Mouse (Mus musculus): Measurements from ENCODE around the gene Lrrc57. TPM values are rescaled to one million over a fixed set of nuclear protein-coding genes. Genes with fewer than 3 reads are reported as not detected.

Gene Lrrc57
- total and polyA plus RNA-seq, 3 experiments = 11.1 to 17.5 TPM; not detected in 1

- DNase-seq (ENCODE audit: low read depth, low spot score) = peak; percentile 94
- Histone ChIP-seq H3K27ac (ENCODE audit: control insufficient read depth, low read depth, low read length) (peak within 1 kb of the TSS; percentile 89), H3K4me3 (ENCODE audit: control insufficient read depth in 1 of 2, insufficient read depth in 1 of 2, low read depth in 2 of 2, low read length in 2 of 2) (peak within 1 kb of the TSS; percentile 91 to 94), H3K27me3 (ENCODE audit: control insufficient read depth in 1 of 2, insufficient read depth in 2 of 2, low read length in 2 of 2) (no peaks in the 10 kb centered on the region), H3K79me2 (ENCODE audit: control insufficient read depth, insufficient read depth, low read length, poor library complexity) (peaks cover 52% of the 10 kb centered on the region), H3K36me3 (ENCODE audit: control insufficient read depth in 1 of 2, insufficient read depth in 2 of 2, low read length in 2 of 2) (peaks cover 0 to 46% of the 10 kb centered on the region in 2 experiments; a peak in 3 of 4 replicates), H3K9ac (ENCODE audit: control insufficient read depth, low read depth, low read length, poor library complexity, severe bottlenecking) (peak within 1 kb of the TSS; percentile 84), H3K4me1 (ENCODE audit: control insufficient read depth in 1 of 2, insufficient read depth in 2 of 2, low read length in 2 of 2) (peaks cover 15 to 27% of the 10 kb centered on the region in 2 experiments), H3K9me3 (replicated peaks; ENCODE audit: insufficient read depth, low read length) (no peaks in the 10 kb centered on the region)
- TF ChIP-seq BHLHE40 (IDR thresholded peaks at IDR 0.05; ENCODE audit: borderline replicate concordance, low read depth, low read length) (peak; percentile 8; the same call in 1 of the 2 replicates), ZC3H11A (IDR thresholded peaks at IDR 0.05; ENCODE audit: low read depth, low read length) (no peak), GATA1 (IDR thresholded peaks at IDR 0.05; ENCODE audit: low read depth, low read length) (0 out of 2 replicates have a peak, but pooled peaks have one; percentile 9), HCFC1 (IDR thresholded peaks at IDR 0.05; ENCODE audit: low read depth, low read length) (peak; percentile 75), TAL1 (IDR thresholded peaks at IDR 0.05; ENCODE audit: low read length) (no peak), SMC3 (IDR thresholded peaks at IDR 0.05; ENCODE audit: low read depth, low read length) (no peak), MYB (IDR thresholded peaks at IDR 0.05; ENCODE audit: low read depth, low read length) (no peak), USF2 (IDR thresholded peaks at IDR 0.05; ENCODE audit: borderline replicate concordance in 1 of 2, insufficient read depth in 1 of 2, low read depth in 1 of 2, low read length in 2 of 2) (no peak), CHD1 (IDR thresholded peaks at IDR 0.05; ENCODE audit: low read depth, low read length) (0 out of 2 replicates have a peak, but pooled peaks have one; percentile 12), KAT2A (conservative IDR thresholded peaks at IDR 0.05; ENCODE audit: low read depth, low read length) (no peak), USF1 (IDR thresholded peaks at IDR 0.05; ENCODE audit: low read depth, low read length) (no peak), CHD2 (IDR thresholded peaks at IDR 0.05; ENCODE audit: low read length) (no peak), MYC (IDR thresholded peaks at IDR 0.05; ENCODE audit: low read depth, low read length) (no peak), NELFE (IDR thresholded peaks at IDR 0.05; ENCODE audit: low read depth, low read length) (peak; percentile 94), ZMIZ1 (IDR thresholded peaks at IDR 0.05; ENCODE audit: low read depth, low read length) (peak; percentile 77; the same call in 1 of the 2 replicates), POLR2AphosphoS2 (IDR thresholded peaks at IDR 0.05; ENCODE audit: low read length) (peak; percentile 81), JUND (IDR thresholded peaks at IDR 0.05; ENCODE audit: low read depth, low read length) (no peak), ZNF384 (IDR thresholded peaks at IDR 0.05; ENCODE audit: low read depth, low read length) (no peak), POLR2A (IDR thresholded peaks at IDR 0.05; ENCODE audit: control insufficient read depth in 1 of 2, insufficient read depth in 1 of 2, low read depth in 1 of 2, low read length in 2 of 2, poor library complexity in 1 of 2) (peak; percentile 46 to 89; a peak in 3 of 4 replicates), SIN3A (IDR thresholded peaks at IDR 0.05; ENCODE audit: low read length) (peak; percentile 93), CTCF (IDR thresholded peaks at IDR 0.05 in 2 of 3, conservative IDR thresholded peaks at IDR 0.05 in 1 of 3; ENCODE audit: control insufficient read depth in 1 of 3, insufficient read depth in 1 of 3, low read depth in 2 of 3, low read length in 3 of 3, poor library complexity in 1 of 3, severe bottlenecking in 1 of 3) (no peak), MXI1 (IDR thresholded peaks at IDR 0.05; ENCODE audit: low read depth, low read length) (peak; percentile 86), TCF12 (IDR thresholded peaks at IDR 0.05; ENCODE audit: low read depth, low read length) (peak; percentile 66), ELF1 (IDR thresholded peaks at IDR 0.05; ENCODE audit: low read depth, low read length) (0 out of 2 replicates have a peak, but pooled peaks have one; percentile 18), MAX (IDR thresholded peaks at IDR 0.05; ENCODE audit: low read length) (no peak; the same call in none of the 2 replicates), MAZ (IDR thresholded peaks at IDR 0.05; ENCODE audit: low read depth, low read length) (0 out of 2 replicates have a peak, but pooled peaks have one; percentile 42), E2F4 (IDR thresholded peaks at IDR 0.05; ENCODE audit: borderline replicate concordance, low read depth, low read length) (no peak), EP300 (IDR thresholded peaks at IDR 0.05; ENCODE audit: low read depth in 1 of 2, low read length in 2 of 2) (peak in 1 of 2 experiments; percentile 45; a peak in 2 of 4 replicates), UBTF (IDR thresholded peaks at IDR 0.05; ENCODE audit: borderline replicate concordance, insufficient read depth, low read depth, low read length) (no peak), MAFK (IDR thresholded peaks at IDR 0.05; ENCODE audit: borderline replicate concordance, low read depth, low read length) (no peak), RAD21 (IDR thresholded peaks at IDR 0.05; ENCODE audit: low read depth, low read length) (no peak), TBP (IDR thresholded peaks at IDR 0.05; ENCODE audit: low read depth, low read length) (peak; percentile 69; the same call in 1 of the 2 replicates), RCOR1 (IDR thresholded peaks at IDR 0.05; ENCODE audit: low read depth, low read length) (no peak), ETS1 (IDR thresholded peaks at IDR 0.05; ENCODE audit: low read depth, low read length) (no peak; the same call in 1 of the 2 replicates), ZKSCAN1 (IDR thresholded peaks at IDR 0.05; ENCODE audit: low read depth, low read length) (no peak), GABPA (IDR thresholded peaks at IDR 0.05; ENCODE audit: low read depth, low read length) (no peak)
Measured at GRCm38 (mm10) chr2:120566886-120567797, 42.2 kb downstream of the Lrrc57 start, which contains the start of gene Snap23. TSS of gene Snap23 (plus strand) at chr2:120567671.

All from MEL (cell line).